23 mouse cellular contexts compared by ENCODE assay signal in genomic region chr11:72908391-72908790, GRCm38 (mm10). TPM values are rescaled to one million over a fixed set of nuclear protein-coding genes. Genes with fewer than 3 reads are reported as not detected.
A peak's percentile ranks its signal among the peaks of the same experiment; 100 is the strongest.
DNase-seq lines count a peak whose midpoint lies in the region; ATAC-seq lines count a peak whose summit lies in the region.
"Had no signal": no experiment of that assay in that cellular context is flagged by ENCODE, and none has a peak within 500 bp of the region (broad histone marks: within the 10 kb centered on the region; RNA-seq: fewer than 3 reads in every experiment).

No protein-coding gene starts in this region.

- peaks cover 44% of the 10 kb centered on the region for H3K36me3 ChIP-seq in midbrain, embryonic 16.5 days (ENCODE audit: control insufficient read depth, insufficient read depth, low read length)

- H3K4me1 ChIP-seq in midbrain, embryonic 16.5 days (ENCODE audit: control insufficient read depth, insufficient read depth, low read length) = no peaks in the 10 kb centered on the region
- H3K4me1 ChIP-seq: embryonic facial prominence, embryonic 12.5 days; forebrain, embryonic 15.5 days; hindbrain, embryonic 10.5 days had no signal

- ATAC-seq in midbrain, embryonic 16.5 days = no peak
- ATAC-seq: activated CD4-positive, CD25-positive, alpha-beta regulatory T cell, adult 4 months; CD4-positive, CD25-positive, alpha-beta regulatory T cell, adult 4 months; forebrain, embryonic 15.5 days had no signal

- H3K27ac ChIP-seq in midbrain, embryonic 16.5 days (ENCODE audit: low read length) = no peak overlapping the region
- H3K27ac ChIP-seq: embryonic facial prominence, embryonic 12.5 days; forebrain, embryonic 15.5 days; heart, adult 2 months; heart, embryonic 15.5 days; hindbrain, embryonic 10.5 days; hindbrain, embryonic 14.5 days had no signal

- intact Hi-C loops in heart, postnatal 14 days (cut with DNase I) = no loop called here

- peak; percentile 71 for DNase-seq in heart, adult 11 months
- DNase-seq in heart, postnatal 14 days = no peak
- DNase-seq in ES-CJ7 (ENCODE audit: low read depth, low spot score) (peak; percentile 86), ZHBTc4 (ENCODE audit: low read depth, low spot score) (peak; percentile 90)
- peak; percentile 22 for DNase-seq in kidney, postnatal 10 days
- no peak for DNase-seq in right cerebral cortex, postnatal 14 days
- no peak for DNase-seq in urinary bladder, postnatal 14 days (ENCODE audit: low spot score)
- DNase-seq: adrenal gland, postnatal 14 days; B cell, adult 2 months; cerebellum, adult 11-12 months; cerebellum, adult 9-10 months; cerebellum, postnatal 25 days; gastrocnemius, postnatal 36 days; heart, adult 2 months had no signal

- no peaks in the 10 kb centered on the region for H3K9me3 ChIP-seq in midbrain, embryonic 16.5 days (replicated peaks; ENCODE audit: control insufficient read depth, low read length, poor library complexity, severe bottlenecking)
- H3K9me3 ChIP-seq: embryonic facial prominence, embryonic 12.5 days; forebrain, embryonic 15.5 days; heart, embryonic 15.5 days; hindbrain, embryonic 10.5 days had no signal

- no peaks in the 10 kb centered on the region for H3K27me3 ChIP-seq in midbrain, embryonic 16.5 days (ENCODE audit: control insufficient read depth, insufficient read depth, low read depth, low read length)
- H3K27me3 ChIP-seq: embryonic facial prominence, embryonic 12.5 days; forebrain, embryonic 15.5 days; heart, embryonic 15.5 days had no signal

- 89% methylated on average over 4 of the region's 4 CpGs for WGBS in midbrain, embryonic 16.5 days

- H3K4me2 ChIP-seq in midbrain, embryonic 16.5 days (ENCODE audit: low read length) = no peak overlapping the region
- H3K4me2 ChIP-seq: embryonic facial prominence, embryonic 12.5 days; forebrain, embryonic 15.5 days; heart, embryonic 11.5 days; heart, embryonic 15.5 days; hindbrain, embryonic 14.5 days had no signal

- H3K9ac ChIP-seq in midbrain, embryonic 16.5 days (ENCODE audit: low read depth, low read length) = no peak overlapping the region
- H3K9ac ChIP-seq: embryonic facial prominence, embryonic 12.5 days; forebrain, embryonic 15.5 days; heart, embryonic 15.5 days; hindbrain, embryonic 14.5 days had no signal

- H3K4me3 ChIP-seq in midbrain, embryonic 16.5 days (ENCODE audit: low read depth, low read length) = no peak overlapping the region
- H3K4me3 ChIP-seq: embryonic facial prominence, embryonic 12.5 days; forebrain, embryonic 15.5 days; heart, adult 2 months; heart, embryonic 15.5 days; hindbrain, embryonic 10.5 days had no signal

RNA-seq across cellular contexts. Expression of gene Atp2a3, which starts 52.6 kb away (rescaled TPM):
- total RNA-seq in heart, postnatal 14 days (2021) = 10 to 100 TPM; 18.4 to 19.3 TPM
- 1.2 and 1.7 TPM in 2 replicates for polyA plus RNA-seq in midbrain, embryonic 16.5 days (2015; fragmentation: Nextera tagmentation; extraction: Ambion mirVana)

Comparison
In these comparisons a context has a peak if more than half of its experiments do, and no peak if none do; other contexts are left out.
1. DNase-seq: peak in heart, adult 11 months (single experiment), ES-CJ7 (single experiment), ZHBTc4 (single experiment) and kidney, postnatal 10 days (single experiment); none in heart, postnatal 14 days (0 of 2), right cerebral cortex, postnatal 14 days (single experiment) and urinary bladder, postnatal 14 days (single experiment).